Mouse (Mus musculus) layer of hippocampus, adult 2 months (tissue): Measurements from ENCODE around the gene Hdac7. TPM values are rescaled to one million over a fixed set of nuclear protein-coding genes. Genes with fewer than 3 reads are reported as not detected.
A peak's percentile ranks its signal among the peaks of the same experiment; 100 is the strongest.

Experiments used
- DNase-seq, 2 experiments: peaks; one replicate each; pipeline ENCODE4 v3.0.0; 2022; ENCODE audit warnings: low spot score in 2 of 2
- H3K27ac ChIP-seq: fragments of 200-600 bp; 2 replicates; pipeline ENCODE4 v1.8.1; 2022
- H3K4me3 ChIP-seq: fragments of 200-600 bp; 2 replicates; pipeline ENCODE4 v1.8.1; 2022; ENCODE audit warnings: mild to moderate bottlenecking
- CTCF ChIP-seq: fragments of 200-600 bp; conservative IDR thresholded peaks from 2 replicates; pipeline ENCODE4 v1.8.1; 2022; ENCODE audit warnings: antibody characterized with exemption, mild to moderate bottlenecking, moderate library complexity
- long read RNA-seq, 2 experiments: library from polyadenylated mRNA; stranded (forward); transcript quantifications; one replicate each; pipeline ENCODE4 v2.0.0; 2021; ENCODE audit warnings: borderline mapping rate in 2 of 2
- total RNA-seq, 2 experiments: library from RNA; stranded (reverse); gene quantifications; 2 replicates each; pipeline ENCODE4 v1.2.3; 2021

The Hdac7 gene
- 10 to 100 TPM; 23.8 to 28.5 TPM for total RNA-seq
- long read RNA-seq, experiment 1, partial matches to known transcripts = 4 of 31 reads
- long read RNA-seq, experiment 1, other reads (novel, unspliced or antisense) = 26 of 31 reads
- long read RNA-seq, experiment 2, full-length matches to known transcripts = 1 of 33 reads
- long read RNA-seq, experiment 2, partial matches to known transcripts = 3 of 33 reads
- long read RNA-seq, experiment 2, other reads (novel, unspliced or antisense) = 29 of 33 reads

DNA sequence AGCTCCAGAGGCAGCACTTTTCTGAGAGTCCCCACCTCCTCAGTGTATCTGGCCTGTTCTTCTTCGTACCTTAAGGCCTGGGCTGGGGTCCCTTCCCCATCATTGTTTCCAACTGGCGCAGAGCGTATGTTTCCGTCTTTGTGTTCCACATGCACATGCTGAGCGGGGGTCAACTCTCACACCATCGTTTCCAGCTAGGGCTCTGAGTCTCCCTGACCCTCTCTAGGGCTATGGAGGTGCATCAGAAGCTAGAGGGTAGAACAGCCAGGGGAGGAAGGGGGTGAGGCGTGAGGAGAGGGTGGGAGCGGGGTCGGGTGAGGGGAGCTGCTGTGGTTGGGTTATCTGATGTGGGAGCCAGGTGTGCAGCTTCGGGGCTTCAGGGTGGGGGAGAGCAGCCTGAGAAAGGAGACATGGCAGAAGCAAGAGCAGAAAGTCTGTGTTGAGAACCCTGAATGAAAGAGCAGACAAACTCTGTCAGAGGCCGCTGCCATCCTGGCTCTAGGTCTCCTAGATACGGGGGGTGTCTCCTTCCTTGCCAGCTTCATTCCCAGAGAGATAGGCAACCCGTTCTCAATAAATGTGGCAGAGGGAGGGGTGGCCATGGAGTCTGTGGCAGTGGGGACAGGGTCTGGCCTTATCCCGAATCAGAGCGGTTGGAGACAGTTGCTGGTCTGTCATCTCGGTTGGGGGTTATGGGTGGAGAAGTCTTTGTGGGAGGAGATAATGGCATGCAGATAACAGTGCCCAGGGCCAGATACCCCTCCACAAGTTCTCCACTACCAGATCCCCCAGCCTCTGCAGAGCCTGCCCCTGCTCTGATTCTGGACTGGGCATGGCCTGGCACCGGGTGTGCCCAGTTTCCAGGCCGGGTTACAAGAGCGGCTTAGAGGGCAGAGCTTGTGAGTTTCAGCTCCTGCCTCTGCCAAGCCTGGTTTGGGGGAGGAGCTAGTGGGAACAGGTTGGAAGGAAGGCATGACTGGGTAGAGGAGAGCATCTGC is at the start of gene Hdac7:
Gene Hdac7, minus strand, starts transcription at position 466 of the 998 bp plus-strand sequence.
- no peak within 1 kb of the TSS for H3K4me3 ChIP-seq
- no peak for DNase-seq
- no peak within 1 kb of the TSS for H3K27ac ChIP-seq
- TF ChIP-seq CTCF = no peak

DNA sequence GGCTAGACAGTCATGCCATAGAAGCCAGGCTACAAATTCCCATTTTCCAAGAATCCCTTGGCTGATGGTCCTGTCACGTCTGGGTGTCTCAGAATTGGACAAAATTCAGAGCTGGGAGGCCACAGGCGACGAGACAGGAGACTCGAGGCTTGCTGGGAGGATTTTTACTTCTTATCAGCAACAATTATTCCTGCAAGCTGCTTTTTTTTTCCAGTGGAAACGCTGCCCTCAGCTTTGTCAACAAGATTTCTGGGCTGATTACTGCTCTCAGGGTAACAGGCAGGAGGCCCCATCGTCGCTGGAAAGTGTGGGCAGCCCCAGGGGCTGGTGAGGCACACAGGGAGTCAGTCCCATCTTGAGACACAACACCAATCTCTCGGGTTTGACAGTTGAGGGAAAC is 48.2 kb upstream of the Hdac7 start:
- Histone ChIP-seq H3K27ac (no peak overlapping the region), H3K4me3 (no peak overlapping the region)
- no peak for DNase-seq
- TF ChIP-seq CTCF = no peak

DNA sequence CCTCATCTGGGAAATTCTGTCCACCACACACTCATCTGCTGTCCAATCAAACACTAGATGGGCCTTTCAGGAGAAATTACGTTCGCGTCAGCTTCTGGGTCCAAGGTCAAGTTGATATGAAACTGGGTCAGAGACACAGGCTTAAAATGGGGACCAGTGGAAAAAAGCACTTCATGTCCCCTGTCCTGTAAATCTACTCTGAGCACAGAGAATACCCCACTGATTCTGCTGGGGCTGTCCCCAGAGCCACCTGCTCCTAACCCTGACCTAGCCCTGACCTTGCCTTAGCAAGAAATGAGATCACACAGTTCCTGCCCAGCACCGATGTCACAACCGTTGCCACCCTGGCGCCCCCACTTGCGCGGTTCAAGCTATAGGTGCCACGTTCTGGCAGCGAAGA is 46.1 kb upstream of the Hdac7 start:
- Histone ChIP-seq H3K27ac (no peak overlapping the region), H3K4me3 (no peak overlapping the region)
- DNase-seq = no peak
- TF ChIP-seq CTCF = no peak

DNA sequence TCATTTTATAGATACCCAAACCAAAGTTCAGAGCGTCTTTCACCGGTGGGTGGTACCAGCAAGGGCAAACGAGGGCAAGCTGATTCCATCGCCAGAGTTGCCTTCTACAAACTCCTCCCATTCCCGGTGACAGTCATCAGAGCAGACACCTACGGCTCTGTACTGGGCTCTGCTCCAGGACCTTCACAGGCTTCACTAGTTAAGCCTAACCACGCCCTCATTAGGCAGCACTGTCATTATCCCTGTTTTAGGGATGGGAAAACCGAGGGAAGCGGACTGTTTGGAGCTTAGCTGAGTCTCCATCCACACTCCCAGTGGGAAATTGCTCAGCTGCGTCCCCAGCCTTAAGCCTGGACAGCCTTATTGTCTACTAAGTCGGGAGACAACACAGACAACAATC is 45.7 kb upstream of the Hdac7 start:
- Histone ChIP-seq H3K27ac (no peak overlapping the region), H3K4me3 (no peak overlapping the region)
- DNase-seq = no peak
- no peak for TF ChIP-seq CTCF

DNA sequence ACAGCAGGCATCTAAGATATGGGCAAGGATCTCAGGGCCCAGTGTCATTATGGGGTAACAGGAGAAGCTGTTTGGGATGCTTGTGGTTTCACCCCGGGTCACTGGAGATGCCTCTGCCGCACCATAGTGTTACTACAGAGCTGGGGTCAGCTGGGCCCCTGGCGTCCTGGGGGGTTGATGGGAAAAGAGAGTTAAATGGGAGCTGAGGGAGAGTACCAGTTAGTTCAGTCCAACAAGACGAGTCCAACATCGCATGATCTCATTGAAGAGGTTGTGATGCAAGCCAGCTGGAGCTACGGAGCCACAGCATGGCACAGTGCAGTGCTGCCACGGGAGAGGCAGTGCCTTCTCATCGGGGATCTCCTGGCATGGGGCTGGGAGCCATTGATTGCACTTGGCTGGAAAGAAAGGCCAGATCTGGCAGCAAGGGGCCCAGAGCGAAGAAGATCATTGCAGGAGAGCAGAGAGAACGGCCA is 43.3 kb upstream of the Hdac7 start:
- no peak for DNase-seq
- no peak overlapping the region for H3K27ac ChIP-seq
- TF ChIP-seq CTCF = no peak
- no peak overlapping the region for H3K4me3 ChIP-seq

DNA sequence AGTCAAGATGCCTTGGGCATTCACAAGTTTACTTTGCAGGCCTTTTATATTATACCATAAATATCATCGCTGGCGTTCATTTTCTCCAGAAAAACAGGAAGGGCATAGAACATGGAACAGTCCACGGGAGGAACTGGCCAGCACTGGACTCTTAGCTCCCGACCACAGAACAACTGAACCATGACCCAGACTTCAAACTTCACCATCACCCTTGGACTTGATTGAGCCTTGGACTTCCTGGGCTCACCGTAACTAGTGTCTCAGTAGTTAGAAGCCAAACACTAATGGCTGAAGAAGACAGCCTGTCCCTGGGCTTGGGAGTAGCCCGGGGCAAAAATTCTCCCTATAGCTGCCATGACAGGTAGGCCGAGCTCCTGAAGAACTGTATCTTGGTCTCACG is 37.1 kb upstream of the Hdac7 start:
- Histone ChIP-seq H3K27ac (no peak overlapping the region), H3K4me3 (no peak overlapping the region)
- no peak for TF ChIP-seq CTCF
- no peak for DNase-seq

DNA sequence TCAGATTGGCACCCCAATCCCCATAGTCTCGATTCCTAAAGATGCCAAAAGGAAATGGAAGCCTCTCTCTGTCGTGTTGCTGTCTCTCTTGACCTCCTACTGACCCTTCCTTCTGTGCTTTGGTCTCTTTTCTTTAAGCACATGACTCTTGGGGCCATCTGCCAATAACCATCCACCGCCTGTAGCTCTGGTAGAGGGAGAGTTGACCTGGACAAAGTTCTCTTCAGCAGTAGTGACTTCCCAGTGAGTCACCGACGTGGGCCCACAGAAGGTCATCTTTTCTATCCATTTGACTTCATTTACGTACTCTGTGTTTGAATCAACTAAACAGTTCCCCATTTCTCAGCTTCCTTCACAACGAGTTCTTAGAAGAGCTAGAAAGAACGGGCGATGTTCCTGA is 36.1 kb upstream of the Hdac7 start:
- no peak overlapping the region for H3K4me3 ChIP-seq
- TF ChIP-seq CTCF = no peak
- no peak for DNase-seq
- H3K27ac ChIP-seq = no peak overlapping the region

DNA sequence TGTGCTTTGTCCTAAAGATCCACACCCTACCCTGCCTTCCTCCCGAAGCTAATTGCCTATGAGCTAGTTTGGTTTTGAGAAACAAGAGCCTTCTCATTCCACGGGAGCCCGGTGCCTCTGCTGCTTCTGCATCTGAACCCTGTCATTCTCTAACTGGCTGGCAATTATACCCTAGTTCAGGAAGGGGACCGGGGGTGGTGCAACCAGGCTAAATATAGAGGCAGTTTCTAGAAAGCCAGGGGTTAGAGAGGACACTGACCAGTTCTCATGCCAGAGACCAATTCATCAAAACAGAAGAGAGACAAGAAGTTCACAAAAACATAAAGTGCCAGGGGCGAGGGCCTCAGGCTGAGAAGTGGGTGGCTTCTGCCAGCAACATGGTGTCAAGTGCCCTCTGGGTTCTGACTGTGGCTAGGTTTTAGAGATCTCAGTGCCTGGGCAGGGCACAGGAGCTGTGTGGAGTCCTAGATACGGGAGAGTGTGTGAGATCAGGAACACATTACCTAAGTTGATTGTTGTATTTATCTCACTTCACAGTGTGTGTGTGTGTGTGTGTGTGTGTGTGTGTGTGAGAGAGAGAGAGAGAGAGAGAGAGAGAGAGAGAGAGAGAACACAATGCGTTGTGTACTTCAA is 34.5 kb upstream of the Hdac7 start:
- TF ChIP-seq CTCF = no peak
- DNase-seq = no peak
- no peak overlapping the region for H3K27ac ChIP-seq
- no peak overlapping the region for H3K4me3 ChIP-seq

DNA sequence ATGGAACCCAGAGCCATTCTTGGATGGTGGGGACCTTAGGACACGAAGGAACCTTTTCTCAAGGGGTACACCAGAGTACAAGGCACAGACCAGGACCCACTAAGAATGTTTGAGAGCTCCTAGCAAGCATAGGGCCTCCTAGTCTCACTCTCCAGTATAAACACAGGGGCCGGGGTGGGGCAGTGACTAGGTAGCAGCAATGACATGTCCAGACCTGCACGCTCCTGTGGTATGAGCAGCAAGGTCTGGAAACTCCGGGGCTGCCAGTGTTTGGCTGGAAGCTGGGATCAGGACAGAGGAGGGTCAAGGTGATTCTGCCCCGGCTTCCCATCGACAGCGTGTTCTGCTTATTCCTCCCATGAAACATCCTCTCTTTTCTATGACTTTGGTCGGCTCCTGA is 31.5 kb upstream of the Hdac7 start:
- no peak for TF ChIP-seq CTCF
- DNase-seq = no peak
- Histone ChIP-seq H3K27ac (no peak overlapping the region), H3K4me3 (no peak overlapping the region)

DNA sequence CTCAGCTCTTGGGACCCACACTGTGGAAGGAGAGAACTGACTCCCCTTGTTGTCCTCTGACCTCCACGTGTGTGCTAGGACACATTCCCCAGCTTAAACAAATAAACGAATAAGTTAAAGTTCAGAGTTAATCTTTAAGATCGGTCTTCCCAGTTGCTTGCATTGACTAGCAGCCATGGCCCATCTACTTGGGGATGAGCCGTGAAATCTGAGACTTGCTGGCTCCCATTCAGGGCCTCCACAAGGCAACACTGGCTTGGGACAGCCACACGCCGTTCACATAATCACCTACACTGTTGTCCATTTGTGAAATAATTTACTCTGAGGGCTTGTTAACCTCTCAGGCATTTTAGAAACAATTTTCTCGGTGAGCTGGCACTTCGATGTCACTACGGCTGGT is 29.4 kb upstream of the Hdac7 start:
- no peak for DNase-seq
- no peak overlapping the region for H3K4me3 ChIP-seq
- TF ChIP-seq CTCF = no peak
- H3K27ac ChIP-seq = no peak overlapping the region

DNA sequence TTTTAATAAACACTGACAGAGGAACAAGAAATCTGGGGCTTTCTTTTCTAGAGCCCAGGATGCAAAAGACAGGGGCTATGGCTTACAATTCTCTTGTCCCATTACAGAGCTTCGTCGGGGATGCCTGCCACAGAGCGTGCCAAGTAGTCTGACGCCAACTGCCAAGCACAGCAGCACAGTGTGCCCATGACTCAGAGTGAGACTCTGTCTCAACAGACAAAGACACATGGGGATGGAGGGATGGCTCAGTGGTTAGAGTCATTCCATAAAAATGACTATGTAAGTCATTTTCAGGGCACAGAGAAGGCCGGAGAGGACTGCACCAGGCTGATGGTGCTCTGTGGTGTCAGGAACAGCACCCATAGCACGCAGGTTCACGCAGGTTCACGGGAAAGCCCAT is 27.9 kb upstream of the Hdac7 start:
- Histone ChIP-seq H3K4me3 (no peak overlapping the region), H3K27ac (no peak overlapping the region)
- DNase-seq = peak; percentile 61 to 63
- TF ChIP-seq CTCF = no peak

DNA sequence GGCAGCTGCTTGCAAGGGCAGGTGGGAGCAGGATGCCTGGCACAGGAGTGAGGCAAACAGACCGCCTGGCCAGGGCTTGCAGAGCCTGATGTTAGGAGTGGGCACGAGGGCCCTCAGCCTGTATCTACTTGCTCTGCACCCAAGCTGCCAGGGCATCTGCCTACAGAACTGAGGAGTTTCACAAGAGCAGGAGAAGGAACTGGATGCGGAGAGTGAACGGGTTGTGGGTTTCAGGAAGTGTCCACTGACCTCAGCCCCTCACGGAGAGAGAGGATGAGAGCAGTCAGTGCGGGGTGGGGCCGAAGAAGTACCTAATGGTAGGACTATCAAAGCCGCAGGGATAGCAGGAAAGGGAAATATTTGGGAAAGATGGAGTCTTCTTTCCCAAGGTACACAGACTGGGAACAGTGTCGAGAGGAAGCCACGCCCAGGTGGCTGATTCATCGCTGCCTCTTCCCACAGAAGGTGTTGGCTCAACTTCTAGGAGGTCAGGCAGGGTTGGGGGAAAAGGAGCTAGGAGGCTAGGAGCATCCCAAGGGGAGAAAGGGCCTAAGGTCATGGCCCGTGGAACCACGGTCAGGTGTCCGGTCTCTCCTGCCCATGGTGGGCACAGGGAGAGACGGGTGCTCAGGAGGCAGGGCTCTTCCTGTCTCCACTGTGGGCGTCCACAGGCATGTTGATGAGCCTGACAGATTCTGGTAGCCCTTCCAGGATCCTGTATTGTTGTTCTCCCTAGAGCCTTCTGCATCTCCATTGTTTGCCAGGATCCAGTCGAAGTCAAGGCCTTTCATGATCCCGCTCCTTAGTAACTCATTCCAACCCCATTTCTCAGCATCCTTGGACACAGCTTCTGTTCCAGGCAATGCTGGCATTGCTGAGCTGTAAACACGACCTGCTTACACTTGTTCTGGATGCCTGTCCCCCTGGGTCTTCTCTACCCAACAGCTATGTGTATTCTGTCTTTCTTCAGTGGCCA is 27.0 kb upstream of the Hdac7 start:
- no peak overlapping the region for H3K4me3 ChIP-seq
- TF ChIP-seq CTCF = no peak
- H3K27ac ChIP-seq = no peak overlapping the region
- no peak for DNase-seq
